Mouse (Mus musculus): ENCODE measurements around the gene Arhgap33.

GRCm38 (mm10) chr7:30551445-30552101 lies 16.7 kb upstream of the Arhgap33 start:
- TF ChIP-seq CTCF (IDR thresholded peaks at IDR 0.05; ENCODE audit: low read depth) = peak; percentile 73
- no peak for TF ChIP-seq EP300 (IDR thresholded peaks at IDR 0.05; ENCODE audit: low read depth)

Data from liver, embryonic 14.5 days (tissue).